Mouse (Mus musculus): Measurements from ENCODE around the gene Papola.

- TF ChIP-seq CTCF (conservative IDR thresholded peaks at IDR 0.05; ENCODE audit: insufficient read depth, insufficient read length, low read depth, low read length), result no peak
- TF ChIP-seq POLR2A (IDR thresholded peaks at IDR 0.05; ENCODE audit: low read depth, low read length), result no peak
These were observed 54.6 kb downstream of the Papola start for GRCm38 (mm10) chr12:105839096-105839495.
